Mouse (Mus musculus) B cell, adult 67 days (primary cell): ENCODE data around the gene Slc16a3. TPM values are rescaled to one million over a fixed set of nuclear protein-coding genes. Genes with fewer than 3 reads are reported as not detected.

Experiments used
- total RNA-seq, 2 experiments: library from RNA; stranded (reverse); gene quantifications; 4 replicates each; pipeline ENCODE4 v1.2.4; 2023

Gene Slc16a3
- total RNA-seq, result 1 to 10 TPM in 1 of 2 experiments, under 1 TPM in 1; 0.65 to 2.3 TPM

DNA sequence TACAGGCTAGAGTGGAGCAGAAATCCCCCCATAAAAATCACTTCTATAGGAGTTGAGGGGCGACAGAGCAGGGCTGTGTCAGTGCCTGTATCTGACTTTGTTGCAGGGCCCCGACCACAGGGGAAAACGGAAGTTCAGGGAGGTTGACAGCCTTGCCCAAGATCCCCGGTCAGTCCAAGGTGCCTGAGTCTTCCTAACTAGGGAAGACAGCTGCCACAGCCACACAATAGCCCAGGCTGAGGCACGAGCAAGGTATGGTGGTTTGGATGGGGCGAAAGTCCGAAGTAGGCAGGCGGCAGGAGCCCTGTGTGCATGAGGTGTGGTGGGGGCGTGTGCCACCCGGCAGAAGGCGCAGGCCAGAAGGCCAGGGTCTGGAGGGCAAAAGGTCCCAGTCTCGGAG is at the start of gene Slc16a3:
Slc16a3 (plus strand) TSS at position 153 of the 400 bp plus-strand sequence.

GRCm38 (mm10) chr11:120932564-120933398 is 15.5 kb upstream of the Slc16a3 start, which contains the start of gene Ccdc57:
Gene Ccdc57 (minus strand): TSS chr11:120932872.

DNA sequence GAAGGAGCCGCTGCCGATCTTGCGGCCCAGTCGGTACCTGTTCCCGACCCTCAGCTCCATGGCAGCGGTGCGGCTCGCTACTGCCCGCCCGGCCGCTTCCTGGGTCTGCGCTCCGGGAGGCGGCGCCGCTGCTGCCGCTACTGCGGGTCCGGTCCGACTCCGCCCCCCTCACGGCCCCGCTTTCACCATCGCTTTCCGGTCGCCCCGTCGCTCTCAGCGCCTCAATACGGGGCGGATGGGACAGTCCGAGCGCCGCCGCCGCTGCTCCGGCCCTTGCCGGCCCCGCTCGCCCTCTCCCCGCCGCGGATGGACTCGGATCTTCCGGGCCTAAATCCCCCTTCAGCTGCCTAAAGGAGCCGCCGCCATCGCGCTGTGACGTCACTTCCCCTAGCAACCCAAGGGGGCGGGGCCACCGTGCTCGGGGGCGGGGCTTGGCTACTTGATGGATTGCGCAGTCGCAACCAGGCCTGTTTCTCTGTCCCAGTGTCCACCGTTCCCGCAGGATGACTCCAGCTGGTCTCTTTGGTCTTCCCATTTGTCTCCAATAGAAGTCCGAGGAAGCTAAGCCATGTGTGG is 42.8 kb downstream of the Slc16a3 start, which contains the start of gene Csnk1d:
Csnk1d (minus strand) TSS at position 380 of the 576 bp plus-strand sequence.

Other genes with a start within 250 kb of the Slc16a3 start
- 10 to 100 TPM; 30.5 to 32.1 TPM for gene Cenpx, start 234.7 kb upstream of the Slc16a3 start, total RNA-seq
- 10 to 100 TPM; 38.6 to 46.7 TPM for gene Lrrc45, start 234.6 kb upstream of the Slc16a3 start, total RNA-seq
- gene Rac3, start 227.0 kb upstream of the Slc16a3 start, total RNA-seq, result 1 to 10 TPM; 1.1 to 1.5 TPM
- 10 to 100 TPM; 12.1 to 18.0 TPM for gene Dcxr, start 221.2 kb upstream of the Slc16a3 start, total RNA-seq
- gene Cbr2, start 216.4 kb upstream of the Slc16a3 start, total RNA-seq, result not detected
- gene Hmga1b, start 185.7 kb upstream of the Slc16a3 start, total RNA-seq, result 10 to 100 TPM; 32.7 to 39.2 TPM
- gene Rfng, start 164.3 kb upstream of the Slc16a3 start, total RNA-seq, result 10 to 100 TPM; 14.3 to 15.5 TPM
- 10 to 100 TPM; 75.3 to 86.7 TPM for gene Gps1, start 164.2 kb upstream of the Slc16a3 start, total RNA-seq
- gene Dus1l, start 152.1 kb upstream of the Slc16a3 start, total RNA-seq, result 10 to 100 TPM; 62.1 to 78.8 TPM
- gene Fasn, start 123.9 kb upstream of the Slc16a3 start, total RNA-seq, result 100 to 1,000 TPM; 107 to 111 TPM
- gene Ccdc57, start 15.6 kb upstream of the Slc16a3 start, total RNA-seq, result 1 to 10 TPM in 1 of 2 experiments, under 1 TPM in 1; 0.83 to 1.4 TPM
- gene Csnk1d, start 42.9 kb downstream of the Slc16a3 start, total RNA-seq, result 100 to 1,000 TPM; 134 to 142 TPM
- 1 to 10 TPM; 6.8 to 9.7 TPM for gene Cd7, start 90.9 kb downstream of the Slc16a3 start, total RNA-seq
- not detected for gene Sectm1b, start 115.1 kb downstream of the Slc16a3 start, total RNA-seq
- not detected for gene Sectm1a, start 132.7 kb downstream of the Slc16a3 start, total RNA-seq
- not detected for gene Tex19.2, start 170.2 kb downstream of the Slc16a3 start, total RNA-seq
- not detected for gene Tex19.1, start 197.7 kb downstream of the Slc16a3 start, total RNA-seq
- gene Uts2r, start 211.8 kb downstream of the Slc16a3 start, total RNA-seq, result not detected